10 mouse cellular contexts compared by ENCODE assay signal in the genomic region with DNA sequence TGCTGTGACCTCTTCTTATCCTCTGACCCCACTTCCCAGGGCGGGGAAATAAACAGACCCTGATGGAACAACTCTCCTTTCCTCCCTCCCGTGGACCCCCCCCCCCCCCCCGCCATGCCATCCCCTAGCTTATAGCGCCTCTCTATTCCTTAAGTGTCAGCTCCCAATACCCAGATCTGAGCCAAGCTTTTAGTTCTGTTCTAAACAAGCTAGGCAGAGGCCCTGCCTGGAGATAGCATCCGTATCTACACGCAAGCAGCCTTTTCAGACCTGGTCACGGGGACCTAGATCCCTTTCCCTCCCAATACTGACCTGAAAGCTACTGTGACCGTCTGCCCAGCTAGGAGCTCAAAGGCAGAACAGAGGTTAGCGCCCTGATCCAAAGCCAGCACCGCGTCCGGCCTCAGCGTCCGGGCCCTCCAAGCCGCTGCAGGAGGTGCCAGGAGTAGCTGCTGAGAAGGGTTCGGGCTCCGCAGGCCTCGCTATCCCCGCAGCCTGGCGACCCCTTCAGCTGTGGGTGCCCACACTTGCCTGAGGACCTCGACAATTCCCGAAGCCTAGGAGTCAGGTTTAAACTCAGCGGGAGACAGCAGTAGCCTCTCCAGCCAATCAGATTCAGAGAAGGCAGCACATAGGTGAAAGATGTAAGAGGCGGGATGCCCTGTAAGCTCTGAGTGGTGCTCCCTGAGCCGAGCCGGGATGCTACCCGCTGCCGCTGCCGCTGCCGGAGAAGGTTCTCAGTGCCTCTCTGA. TPM values are rescaled to one million over a fixed set of nuclear protein-coding genes. Genes with fewer than 3 reads are reported as not detected.
A peak's percentile ranks its signal among the peaks of the same experiment; 100 is the strongest.
DNase-seq lines count a peak whose midpoint lies in the region; ATAC-seq and TF ChIP-seq lines count a peak whose summit lies in the region.
"Had no signal": no experiment of that assay in that cellular context is flagged by ENCODE, and none has a peak within 500 bp of the region (broad histone marks: within the 10 kb centered on the region; RNA-seq: fewer than 3 reads in every experiment).

A gene (minus strand): TSS at position 623 of the 752 bp plus-strand sequence.

- no peak for DNase-seq in heart, postnatal 36 days
- DNase-seq in ES-E14 (ENCODE audit: low read depth, low spot score), result peak; percentile 26
- peak; percentile 53 for DNase-seq in forebrain, embryonic 11.5 days (ENCODE audit: low spot score)
- DNase-seq in liver, postnatal 0 days, result peak; percentile 10
- DNase-seq in spleen, adult 12 weeks (ENCODE audit: low spot score), result no peak
- DNase-seq in ovary, postnatal 10 days (ENCODE audit: low spot score), result no peak
- DNase-seq in ovary, postnatal 36 days (ENCODE audit: low spot score), result no peak

- peak; percentile 39; the same call in 1 of the 2 replicates for ATAC-seq in heart, embryonic 11.5 days (replicated peaks; ENCODE audit: insufficient number of reproducible peaks, low FRiP score, low TSS enrichment)
- peak; percentile 77 for ATAC-seq in forebrain, embryonic 11.5 days (replicated peaks; ENCODE audit: low FRiP score)
- no peak for ATAC-seq in liver, postnatal 0 days

- in situ Hi-C loops in ES-E14 (cut with MboI; ENCODE audit: low sequenced_read_pairs in 2 of 2, unreplicated experiment in 2 of 2), result no loop called here

- peak within 1 kb of the TSS; percentile 66 for H3K4me2 ChIP-seq in heart, embryonic 11.5 days
- H3K4me2 ChIP-seq in forebrain, embryonic 11.5 days (ENCODE audit: low read depth, low read length, severe bottlenecking), result peak within 1 kb of the TSS; percentile 58
- H3K4me2 ChIP-seq in liver, postnatal 0 days (ENCODE audit: low read depth, low read length), result no peak within 1 kb of the TSS

- H3K27ac ChIP-seq in heart, embryonic 11.5 days (ENCODE audit: low read depth, low read length), result no peak within 1 kb of the TSS
- H3K27ac ChIP-seq in ES-E14 (ENCODE audit: insufficient read depth, low read depth, low read length, poor library complexity, severe bottlenecking), result no peak within 1 kb of the TSS
- no peak within 1 kb of the TSS for H3K27ac ChIP-seq in forebrain, embryonic 11.5 days (ENCODE audit: low read depth, low read length)
- H3K27ac ChIP-seq in liver, postnatal 0 days (ENCODE audit: low read depth), result no peak within 1 kb of the TSS

- TF ChIP-seq CTCF in liver, postnatal 0 days (IDR thresholded peaks at IDR 0.05; ENCODE audit: low read depth), result no peak

- H3K9me3 ChIP-seq in heart, embryonic 11.5 days (replicated peaks; ENCODE audit: control insufficient read depth, low read length), result no peaks in the 10 kb centered on the region
- no peaks in the 10 kb centered on the region for H3K9me3 ChIP-seq in ES-E14 (ENCODE audit: control insufficient read depth, insufficient read depth, low read depth, low read length)
- H3K9me3 ChIP-seq in forebrain, embryonic 11.5 days (ENCODE audit: control insufficient read depth, low read length), result no peaks in the 10 kb centered on the region
- H3K9me3 ChIP-seq in liver, postnatal 0 days (ENCODE audit: low read length), result no peaks in the 10 kb centered on the region

- H3K9ac ChIP-seq in heart, embryonic 11.5 days (ENCODE audit: low read depth, low read length), result 0 out of 2 replicates have a peak within 1 kb of the TSS, but pooled peaks have one; percentile 28
- peak within 1 kb of the TSS; percentile 66 for H3K9ac ChIP-seq in ES-E14 (ENCODE audit: insufficient read depth, low read depth, low read length, poor library complexity, severe bottlenecking)
- H3K9ac ChIP-seq in forebrain, embryonic 11.5 days (ENCODE audit: low read length), result peak within 1 kb of the TSS; percentile 48
- H3K9ac ChIP-seq in liver, postnatal 0 days (replicated peaks), result no peak within 1 kb of the TSS

- H3K36me3 ChIP-seq in heart, embryonic 11.5 days (ENCODE audit: control insufficient read depth, insufficient read depth, low read length), result no peaks in the 10 kb centered on the region
- no peaks in the 10 kb centered on the region for H3K36me3 ChIP-seq in ES-E14 (ENCODE audit: control insufficient read depth, insufficient read depth, low read length, poor library complexity, severe bottlenecking)
- no peaks in the 10 kb centered on the region for H3K36me3 ChIP-seq in forebrain, embryonic 11.5 days (ENCODE audit: control insufficient read depth, insufficient read depth, low read length)
- no peaks in the 10 kb centered on the region for H3K36me3 ChIP-seq in liver, postnatal 0 days (replicated peaks; ENCODE audit: insufficient read depth, low read length)

- intact Hi-C loops in heart, postnatal 36 days (cut with DNase I), result no loop called here

- peak within 1 kb of the TSS; percentile 30 for H3K4me3 ChIP-seq in heart, embryonic 11.5 days (ENCODE audit: low read depth, low read length)
- H3K4me3 ChIP-seq in ES-E14 (ENCODE audit: insufficient read depth in 1 of 2, low read depth in 1 of 2, low read length in 2 of 2, poor library complexity in 1 of 2, severe bottlenecking in 1 of 2), result peak within 1 kb of the TSS; percentile 56 to 61
- H3K4me3 ChIP-seq in forebrain, embryonic 11.5 days (ENCODE audit: low read depth, low read length), result peak within 1 kb of the TSS; percentile 26
- H3K4me3 ChIP-seq in liver, postnatal 0 days (ENCODE audit: low read depth, low read length), result no peak within 1 kb of the TSS

- 4% methylated on average over 28 of the region's 30 CpGs for WGBS in heart, embryonic 11.5 days (ENCODE audit: insufficient replicate concordance)
- WGBS in forebrain, embryonic 11.5 days, result 8% methylated on average over 28 of the region's 30 CpGs
- WGBS in liver, postnatal 0 days (ENCODE audit: insufficient replicate concordance), result 14% methylated on average over 29 of the region's 30 CpGs

- no peak for TF ChIP-seq EP300 in liver, postnatal 0 days (IDR thresholded peaks at IDR 0.05; ENCODE audit: low read depth)

- H3K27me3 ChIP-seq in heart, embryonic 11.5 days (ENCODE audit: control insufficient read depth, insufficient read depth, low read length), result no peaks in the 10 kb centered on the region
- no peaks in the 10 kb centered on the region for H3K27me3 ChIP-seq in forebrain, embryonic 11.5 days (ENCODE audit: control insufficient read depth, insufficient read depth, low read length)
- H3K27me3 ChIP-seq in liver, postnatal 0 days (ENCODE audit: insufficient read depth, low read length), result no peaks in the 10 kb centered on the region

- H3K4me1 ChIP-seq in heart, embryonic 11.5 days (ENCODE audit: control insufficient read depth, insufficient read depth, low read length), result no peaks in the 10 kb centered on the region
- no peaks in the 10 kb centered on the region for H3K4me1 ChIP-seq in ES-E14 (ENCODE audit: control insufficient read depth in 2 of 2, insufficient read depth in 2 of 2, low read length in 2 of 2, poor library complexity in 1 of 2)
- H3K4me1 ChIP-seq in forebrain, embryonic 11.5 days (replicated peaks; ENCODE audit: control insufficient read depth, insufficient read depth, low read length), result no peaks in the 10 kb centered on the region
- no peaks in the 10 kb centered on the region for H3K4me1 ChIP-seq in liver, postnatal 0 days (ENCODE audit: insufficient read depth)

TF ChIP-seq in ES-E14, 5 proteins besides CTCF, POLR2A, EP300 and RAD21:
- TF ChIP-seq ZC3H11A (IDR thresholded peaks at IDR 0.05; ENCODE audit: borderline replicate concordance, low read depth, low read length) (no peak), CHD2 (IDR thresholded peaks at IDR 0.05; ENCODE audit: low read depth, low read length) (no peak), ZNF384 (IDR thresholded peaks at IDR 0.05; ENCODE audit: low read depth, low read length) (no peak), HCFC1 (IDR thresholded peaks at IDR 0.05; ENCODE audit: borderline replicate concordance, insufficient read depth, low read length) (no peak), MAFK (IDR thresholded peaks at IDR 0.05; ENCODE audit: insufficient read depth, low read depth, low read length) (no peak)

RNA-seq across cellular contexts. Expression of the gene that starts here (rescaled TPM):
- polyA plus RNA-seq in heart, embryonic 11.5 days (2014; fragmentation: Nextera tagmentation; extraction: Ambion mirVana), result not detected in 2 replicates
- not detected for total RNA-seq in heart, postnatal 36 days (2021)
- total RNA-seq in ES-E14 (2012; rRNA removed), result 2.5 and 3.4 TPM in 2 replicates
- polyA plus RNA-seq in forebrain, embryonic 11.5 days (2014; fragmentation: Nextera tagmentation; extraction: Ambion mirVana), result not detected in 2 replicates
- not detected in 2 replicates for polyA plus RNA-seq in liver, postnatal 0 days (2015; fragmentation: Nextera tagmentation; extraction: Ambion mirVana)
- total RNA-seq: heart, postnatal 14 days had no signal
- polyA plus RNA-seq: small intestine, adult 2 months had no signal

Comparison
In these comparisons a context has a peak if more than half of its experiments do, and no peak if none do; other contexts are left out.
1. Peak in ATAC-seq, H3K4me3 ChIP-seq, H3K9ac ChIP-seq and H3K4me2 ChIP-seq in heart, embryonic 11.5 days; RNA of the gene not detected or under 1 TPM.
2. Peak in DNase-seq, ATAC-seq, H3K4me3 ChIP-seq, H3K9ac ChIP-seq and H3K4me2 ChIP-seq in forebrain, embryonic 11.5 days; RNA of the gene not detected or under 1 TPM.
3. Peak in DNase-seq in liver, postnatal 0 days; RNA of the gene not detected or under 1 TPM.